Mouse (Mus musculus) lung, embryonic 15.5 days (tissue): Measurements from ENCODE around the gene Akr1a1. TPM values are rescaled to one million over a fixed set of nuclear protein-coding genes. Genes with fewer than 3 reads are reported as not detected.

Experiments
- ATAC-seq: fragments of 200-750 bp; cut with Nextera tagmentation; 2 replicates; pipeline ENCODE4 v1.8.0; 2017; ENCODE audit warnings: moderate number of reproducible peaks, borderline replicate concordance; ENCODE audit not compliant: low FRiP score, low TSS enrichment; ENCODE audit errors: extremely low read depth
- H3K27ac ChIP-seq: fragments of 300-500 bp; sonication (generic); 2 replicates; pipeline ENCODE4 v1.5.1; 2015; ENCODE audit warnings: moderate library complexity, mild to moderate bottlenecking, inconsistent platforms
- H3K27me3 ChIP-seq: fragments of 300-500 bp; sonication (generic); 2 replicates; pipeline ENCODE4 v1.6.1; 2015; ENCODE audit warnings: inconsistent platforms
- H3K36me3 ChIP-seq: fragments of 300-500 bp; sonication (generic); 2 replicates; pipeline ENCODE4 v1.6.1; 2015; ENCODE audit warnings: inconsistent platforms
- H3K4me1 ChIP-seq: fragments of 300-500 bp; sonication (generic); 2 replicates; pipeline ENCODE4 v1.6.1; 2015; ENCODE audit warnings: inconsistent platforms
- H3K4me2 ChIP-seq: fragments of 300-500 bp; sonication (generic); 2 replicates; pipeline ENCODE4 v1.6.1; 2015; ENCODE audit warnings: inconsistent platforms, mild to moderate bottlenecking, moderate library complexity
- H3K4me3 ChIP-seq: fragments of 300-500 bp; sonication (generic); 2 replicates; pipeline ENCODE4 v1.5.1; 2015; ENCODE audit warnings: mild to moderate bottlenecking, inconsistent platforms
- H3K9ac ChIP-seq: fragments of 300-500 bp; sonication (generic); 2 replicates; pipeline ENCODE4 v1.6.1; 2015; ENCODE audit warnings: inconsistent platforms
- H3K9me3 ChIP-seq: fragments of 300-500 bp; sonication (generic); 2 replicates; pipeline ENCODE4 v1.6.1; 2016; ENCODE audit warnings: inconsistent platforms
- WGBS: fragments of 180-500 bp; shearing (Covaris S2); methylation state at CpG from one replicate; pipeline ENCODE4 v1.1.7; 2015; 5-methylcytosine and 5-hydroxymethylcytosine counted together
- polyA plus RNA-seq: library from polyadenylated mRNA; unstranded; fragments of >200 nt; fragmentation: Nextera tagmentation; extraction: Ambion mirVana; gene quantifications from 2 replicates; pipeline ENCODE4 v1.2.1, GENCODE M21; 2015

Gene Akr1a1
- polyA plus RNA-seq, 1 experiment from 2014 or later: 820 TPM

GRCm38 (mm10) chr4:116627359-116627716, 24.1 kb downstream of the Akr1a1 start:
- no peaks in the 10 kb centered on the region for H3K27me3 ChIP-seq
- WGBS: 0% methylated on average over 13 of the region's 13 CpGs
- H3K4me2 ChIP-seq: peak overlapping the region; percentile 73
- peak overlapping the region; percentile 97 for H3K27ac ChIP-seq
- peak; percentile 92 for ATAC-seq
- H3K9me3 ChIP-seq: no peaks in the 10 kb centered on the region
- peak overlapping the region; percentile 91 for H3K9ac ChIP-seq
- H3K4me1 ChIP-seq: peaks cover 20% of the 10 kb centered on the region
- H3K36me3 ChIP-seq: peaks cover 7% of the 10 kb centered on the region
- H3K4me3 ChIP-seq: peak overlapping the region; percentile 99

- no peaks in the 10 kb centered on the region for H3K9me3 ChIP-seq
- peak overlapping the region; percentile 91 for H3K9ac ChIP-seq
- peak overlapping the region; percentile 97 for H3K27ac ChIP-seq
- WGBS: under 1% methylated on average over 53 of the region's 53 CpGs
- H3K36me3 ChIP-seq: peaks cover 8% of the 10 kb centered on the region
- ATAC-seq: peak; percentile 81
- H3K27me3 ChIP-seq: no peaks in the 10 kb centered on the region
- H3K4me1 ChIP-seq: peaks cover 20% of the 10 kb centered on the region
- peak overlapping the region; percentile 73 for H3K4me2 ChIP-seq
- H3K4me3 ChIP-seq: peak overlapping the region; percentile 99
Measured at GRCm38 (mm10) chr4:116626658-116627358, 24.7 kb downstream of the Akr1a1 start.

- Histone ChIP-seq H3K27me3 (no peaks in the 10 kb centered on the region), H3K4me1 (peaks cover 20% of the 10 kb centered on the region), H3K4me2 (no peak overlapping the region), H3K9me3 (no peaks in the 10 kb centered on the region), H3K4me3 (no peak overlapping the region; the same call in 1 of the 2 replicates), H3K36me3 (peaks cover 23% of the 10 kb centered on the region), H3K9ac (no peak overlapping the region), H3K27ac (no peak overlapping the region)
- no peak for ATAC-seq
- WGBS: 92% methylated on average over 4 of the region's 4 CpGs
Measured at GRCm38 (mm10) chr4:116624831-116625230, 26.6 kb downstream of the Akr1a1 start.

GRCm38 (mm10) chr4:116615237-116615636, 36.2 kb downstream of the Akr1a1 start:
- H3K4me1 ChIP-seq: no peaks in the 10 kb centered on the region
- no peaks in the 10 kb centered on the region for H3K27me3 ChIP-seq
- H3K27ac ChIP-seq: no peak overlapping the region
- no peak overlapping the region for H3K4me2 ChIP-seq
- no peaks in the 10 kb centered on the region for H3K9me3 ChIP-seq
- WGBS: 95% methylated on average over 2 of the region's 2 CpGs
- ATAC-seq: no peak
- H3K36me3 ChIP-seq: peaks cover 61% of the 10 kb centered on the region
- no peak overlapping the region for H3K4me3 ChIP-seq
- no peak overlapping the region for H3K9ac ChIP-seq

- Histone ChIP-seq H3K4me2 (no peak overlapping the region), H3K4me1 (no peaks in the 10 kb centered on the region), H3K9ac (no peak overlapping the region), H3K27me3 (no peaks in the 10 kb centered on the region), H3K9me3 (no peaks in the 10 kb centered on the region), H3K36me3 (peaks cover 58% of the 10 kb centered on the region), H3K27ac (no peak overlapping the region), H3K4me3 (no peak overlapping the region)
- WGBS: 94% methylated on average over 2 of the region's 2 CpGs
- no peak for ATAC-seq
Measured at GRCm38 (mm10) chr4:116612621-116613020, 38.9 kb downstream of the Akr1a1 start.

GRCm38 (mm10) chr4:116596978-116597881, 54.2 kb downstream of the Akr1a1 start:
- WGBS: 1% methylated on average over 48 of the region's 50 CpGs
- H3K36me3 ChIP-seq: peaks cover 37% of the 10 kb centered on the region

GRCm38 (mm10) chr4:116596379-116596778, 55.1 kb downstream of the Akr1a1 start, which contains the start of gene Ccdc17:
Gene Ccdc17 (plus strand): TSS chr4:116596654.
- Histone ChIP-seq H3K4me3 (peak within 1 kb of the TSS; percentile 66), H3K27ac (peak within 1 kb of the TSS; percentile 82), H3K36me3 (peaks cover 37% of the 10 kb centered on the region), H3K27me3 (no peaks in the 10 kb centered on the region), H3K4me1 (peaks cover 17% of the 10 kb centered on the region), H3K9me3 (no peaks in the 10 kb centered on the region), H3K4me2 (peak within 1 kb of the TSS; percentile 90), H3K9ac (peak within 1 kb of the TSS; percentile 61)
- ATAC-seq: no peak
- WGBS: 27% methylated on average over 5 of the region's 5 CpGs

More at GRCm38 (mm10) chr4:116596978-116597881, 54.2 kb downstream of the Akr1a1 start:
- H3K9me3 ChIP-seq: no peaks in the 10 kb centered on the region
- H3K4me3 ChIP-seq: peak overlapping the region; percentile 66
- peak overlapping the region; percentile 90 for H3K4me2 ChIP-seq
- H3K27ac ChIP-seq: peak overlapping the region; percentile 82
- H3K27me3 ChIP-seq: no peaks in the 10 kb centered on the region
- peak overlapping the region; percentile 61 for H3K9ac ChIP-seq
- H3K4me1 ChIP-seq: peaks cover 17% of the 10 kb centered on the region
- ATAC-seq: peak; percentile 96

- H3K4me2 ChIP-seq: no peak overlapping the region
- no peaks in the 10 kb centered on the region for H3K9me3 ChIP-seq
- H3K27me3 ChIP-seq: no peaks in the 10 kb centered on the region
- H3K4me1 ChIP-seq: peaks cover 17% of the 10 kb centered on the region
- peaks cover 37% of the 10 kb centered on the region for H3K36me3 ChIP-seq
- H3K4me3 ChIP-seq: no peak overlapping the region
- no peak overlapping the region for H3K9ac ChIP-seq
- no peak for ATAC-seq
- no peak overlapping the region for H3K27ac ChIP-seq
- 77% methylated on average over 8 of the region's 8 CpGs for WGBS
Measured at GRCm38 (mm10) chr4:116595793-116596192, 55.7 kb downstream of the Akr1a1 start.

Other genes starting within 250 kb of the Akr1a1 start
- 14.8 and 16.1 TPM in 2 replicates for gene Mast2, start 187.5 kb downstream of the Akr1a1 start, polyA plus RNA-seq
- gene Ipp, start 144.1 kb downstream of the Akr1a1 start, polyA plus RNA-seq: 14.1 TPM in 2 replicates
- 22.8 and 26.7 TPM in 2 replicates for gene Tmem69, start 95.7 kb downstream of the Akr1a1 start, polyA plus RNA-seq
- 28.9 and 33.0 TPM in 2 replicates for gene Gpbp1l1, start 94.0 kb downstream of the Akr1a1 start, polyA plus RNA-seq
- 6.3 and 9.1 TPM in 2 replicates for gene Ccdc17, start 55.0 kb downstream of the Akr1a1 start, polyA plus RNA-seq
- 125 and 131 TPM in 2 replicates for gene Nasp, start 23.7 kb downstream of the Akr1a1 start, polyA plus RNA-seq
- gene Prdx1, start 33.9 kb upstream of the Akr1a1 start, polyA plus RNA-seq: 1,493 and 1,538 TPM in 2 replicates
- 24.7 and 24.9 TPM in 2 replicates for gene Mmachc, start 56.7 kb upstream of the Akr1a1 start, polyA plus RNA-seq
- gene Ccdc163, start 56.8 kb upstream of the Akr1a1 start, polyA plus RNA-seq: 31.7 and 33.8 TPM in 2 replicates
- gene Tesk2, start 69.3 kb upstream of the Akr1a1 start, polyA plus RNA-seq: 6.7 and 7.6 TPM in 2 replicates
- gene Toe1, start 156.0 kb upstream of the Akr1a1 start, polyA plus RNA-seq: 36.4 and 37.8 TPM in 2 replicates
- 17.2 and 18.6 TPM in 2 replicates for gene Mutyh, start 156.0 kb upstream of the Akr1a1 start, polyA plus RNA-seq
- 0.52 and 0.71 TPM in 2 replicates for gene Hpdl, start 170.0 kb upstream of the Akr1a1 start, polyA plus RNA-seq
- 0.56 and 0.58 TPM in 2 replicates for gene Zswim5, start 225.7 kb upstream of the Akr1a1 start, polyA plus RNA-seq